Mouse (Mus musculus): ENCODE measurements around the gene Ctnna3. TPM values are rescaled to one million over a fixed set of nuclear protein-coding genes. Genes with fewer than 3 reads are reported as not detected.

Gene Ctnna3
- polyA plus RNA-seq, 1 experiment, result 0.17 TPM

DNA sequence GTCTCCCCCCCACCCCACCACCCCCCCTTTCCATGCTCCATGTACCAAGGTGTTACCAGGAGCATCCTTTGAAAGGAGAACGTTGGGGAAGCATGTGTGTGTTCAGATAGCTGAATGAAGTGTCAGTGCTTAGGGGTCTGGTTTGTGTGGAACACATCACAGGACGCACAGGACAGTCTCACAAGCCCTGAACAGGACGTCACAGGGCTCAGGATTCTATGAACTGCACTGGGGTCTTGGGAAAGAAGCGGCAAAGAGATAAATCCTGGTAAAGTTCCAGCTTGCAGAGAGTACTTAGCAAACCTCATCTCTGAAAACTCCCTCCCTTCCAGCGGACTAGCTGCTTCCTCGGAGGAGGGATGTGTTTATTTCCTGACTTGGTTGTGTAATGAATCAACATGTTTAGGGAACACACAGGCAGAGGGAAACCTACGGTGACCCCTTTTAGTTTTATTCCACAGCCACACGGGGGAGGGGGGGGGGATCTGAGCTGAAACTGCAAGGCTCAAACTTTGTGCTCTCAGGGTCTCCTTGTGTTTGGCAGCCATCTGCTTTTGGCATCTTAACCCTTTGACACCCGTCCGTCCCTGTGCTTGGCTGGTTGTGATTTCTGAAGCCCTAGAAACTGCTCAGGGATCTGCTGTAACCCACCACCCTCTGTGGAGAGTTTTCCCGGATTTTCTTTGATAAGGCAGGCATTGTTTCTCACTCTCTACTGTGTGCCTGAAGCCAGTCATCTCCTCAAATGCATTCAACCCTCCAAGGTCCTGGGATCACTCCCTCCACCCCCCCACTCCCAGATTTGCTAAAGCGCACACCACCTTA is 656.9 kb downstream of the Ctnna3 start:
- no peak overlapping the region for H3K4me2 ChIP-seq (ENCODE audit: low read depth)

DNA sequence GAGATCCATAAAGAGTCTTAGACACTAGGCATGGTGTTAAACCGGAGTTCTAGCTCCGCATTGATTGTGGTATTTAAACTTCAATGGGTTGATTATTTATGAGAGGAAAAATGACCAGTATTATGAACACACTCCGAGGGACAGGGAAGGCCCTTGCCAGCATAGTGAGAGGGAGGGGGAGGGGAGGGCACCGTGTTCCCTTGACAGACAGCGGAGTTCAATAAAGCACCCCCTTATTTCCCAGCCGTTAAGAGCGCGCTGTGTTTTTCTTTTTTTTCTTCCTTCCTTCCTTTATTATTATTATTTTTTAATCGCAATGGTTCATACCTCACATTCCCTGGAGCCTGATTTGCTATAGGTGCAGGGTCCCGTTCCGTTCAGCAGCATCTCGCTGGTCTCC is 657.6 kb downstream of the Ctnna3 start:
- TF ChIP-seq MAX (IDR thresholded peaks at IDR 0.05; ENCODE audit: low read depth) (no peak), POLR2A (IDR thresholded peaks at IDR 0.05; ENCODE audit: insufficient read length, low read depth) (no peak), MYOG (IDR thresholded peaks at IDR 0.05; ENCODE audit: control insufficient read depth in 1 of 3, insufficient read depth in 1 of 3, insufficient read length in 2 of 3, low read depth in 2 of 3) (no peak), SRF (IDR thresholded peaks at IDR 0.05; ENCODE audit: control insufficient read depth, insufficient read length, low read depth) (no peak), MYOD1 (IDR thresholded peaks at IDR 0.05; ENCODE audit: control insufficient read depth in 1 of 3, insufficient read length in 2 of 3, low read depth in 2 of 3) (no peak), REST (IDR thresholded peaks at IDR 0.05; ENCODE audit: insufficient read depth, insufficient read length) (no peak), E2F4 (IDR thresholded peaks at IDR 0.05; ENCODE audit: insufficient read depth) (no peak), USF1 (IDR thresholded peaks at IDR 0.05; ENCODE audit: low read depth) (no peak), TCF12 (IDR thresholded peaks at IDR 0.05; ENCODE audit: insufficient read depth, poor library complexity, severe bottlenecking) (no peak), TCF3 (IDR thresholded peaks at IDR 0.05; ENCODE audit: insufficient read length, low read depth) (no peak), POLR2AphosphoS2 (IDR thresholded peaks at IDR 0.05; ENCODE audit: insufficient read length, low read depth) (no peak), CEBPB (IDR thresholded peaks at IDR 0.05; ENCODE audit: insufficient read depth, poor library complexity, severe bottlenecking) (no peak)
- Histone ChIP-seq H3K27me3 (ENCODE audit: control insufficient read depth, insufficient read depth, insufficient read length) (no peaks in the 10 kb centered on the region), H3K4me3 (no peak overlapping the region)

More for the DNA sequence above, 656.9 kb downstream of the Ctnna3 start:
- H3ac ChIP-seq (ENCODE audit: control insufficient read depth, insufficient read length), result no peak overlapping the region
- H3K27me3 ChIP-seq (ENCODE audit: control insufficient read depth, insufficient read depth, insufficient read length), result no peaks in the 10 kb centered on the region
- H3K79me2 ChIP-seq (ENCODE audit: control insufficient read depth, insufficient read depth), result no peaks in the 10 kb centered on the region
- H3K36me3 ChIP-seq (ENCODE audit: control insufficient read depth, insufficient read depth), result no peaks in the 10 kb centered on the region
- no peak overlapping the region for H3K4me3 ChIP-seq
- TF ChIP-seq POLR2AphosphoS2 (IDR thresholded peaks at IDR 0.05; ENCODE audit: insufficient read length, low read depth), result no peak
- TF ChIP-seq USF1 (IDR thresholded peaks at IDR 0.05; ENCODE audit: low read depth), result no peak
- no peak for TF ChIP-seq MAX (IDR thresholded peaks at IDR 0.05; ENCODE audit: low read depth)
- no peak for TF ChIP-seq SRF (IDR thresholded peaks at IDR 0.05; ENCODE audit: control insufficient read depth, insufficient read length, low read depth)
- no peak for TF ChIP-seq TCF12 (IDR thresholded peaks at IDR 0.05; ENCODE audit: insufficient read depth, poor library complexity, severe bottlenecking)
- TF ChIP-seq TCF3 (IDR thresholded peaks at IDR 0.05; ENCODE audit: insufficient read length, low read depth), result no peak
- TF ChIP-seq MYOG (IDR thresholded peaks at IDR 0.05; ENCODE audit: control insufficient read depth in 1 of 3, insufficient read depth in 1 of 3, insufficient read length in 2 of 3, low read depth in 2 of 3), result no peak
- TF ChIP-seq MYOD1 (IDR thresholded peaks at IDR 0.05; ENCODE audit: control insufficient read depth in 1 of 3, insufficient read length in 2 of 3, low read depth in 2 of 3), result no peak
- TF ChIP-seq CEBPB (IDR thresholded peaks at IDR 0.05; ENCODE audit: insufficient read depth, poor library complexity, severe bottlenecking), result no peak
- TF ChIP-seq E2F4 (IDR thresholded peaks at IDR 0.05; ENCODE audit: insufficient read depth), result no peak
- TF ChIP-seq REST (IDR thresholded peaks at IDR 0.05; ENCODE audit: insufficient read depth, insufficient read length), result no peak
- TF ChIP-seq POLR2A (IDR thresholded peaks at IDR 0.05; ENCODE audit: insufficient read length, low read depth), result no peak

DNA sequence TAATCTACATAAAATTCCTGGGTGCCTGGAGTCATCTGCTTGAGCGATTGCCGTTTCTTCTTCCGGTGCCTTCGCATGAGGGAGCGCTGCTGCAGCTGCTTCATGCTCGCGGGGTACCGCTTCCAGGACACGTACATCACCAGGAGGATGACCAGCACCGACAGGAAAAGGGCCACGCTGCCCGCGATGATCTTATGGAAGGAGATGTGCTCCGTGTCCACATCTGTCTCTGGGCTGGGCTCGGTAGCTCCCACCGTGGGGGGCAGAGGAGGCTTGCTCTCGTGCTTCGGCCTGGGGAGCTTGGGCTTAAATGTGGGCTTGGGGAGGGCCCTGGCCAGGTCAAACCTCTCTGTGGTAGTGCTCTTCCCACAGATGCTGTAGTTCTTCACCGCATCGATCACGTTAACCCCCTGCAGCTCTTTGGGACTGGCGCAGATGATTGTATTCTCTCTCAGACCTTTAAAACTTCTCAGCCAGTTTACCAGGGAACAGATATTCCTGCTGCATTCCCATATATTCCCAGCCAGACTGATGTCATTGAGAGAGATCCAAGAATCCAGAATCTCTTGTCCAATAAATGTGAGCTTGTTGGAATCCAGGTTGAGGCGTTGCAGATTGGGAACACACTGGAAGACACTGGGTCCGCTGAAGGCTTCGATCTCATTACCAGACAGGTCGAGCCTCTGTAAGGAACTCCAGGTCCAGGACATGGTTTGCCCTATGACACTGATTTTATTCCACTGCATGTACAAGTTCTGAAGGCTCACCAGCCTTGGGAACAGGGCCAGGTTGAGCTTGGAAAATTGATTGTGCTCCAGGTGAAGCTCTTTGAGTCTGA is 658.3 kb downstream of the Ctnna3 start:
- Histone ChIP-seq H3K27me3 (ENCODE audit: control insufficient read depth, insufficient read depth, insufficient read length) (no peaks in the 10 kb centered on the region), H3K4me2 (ENCODE audit: low read depth) (no peak overlapping the region), H3K36me3 (ENCODE audit: control insufficient read depth, insufficient read depth) (no peaks in the 10 kb centered on the region), H3ac (ENCODE audit: control insufficient read depth, insufficient read length) (no peak overlapping the region), H3K79me2 (ENCODE audit: control insufficient read depth, insufficient read depth) (no peaks in the 10 kb centered on the region), H3K4me3 (no peak overlapping the region)
- TF ChIP-seq TCF12 (IDR thresholded peaks at IDR 0.05; ENCODE audit: insufficient read depth, poor library complexity, severe bottlenecking) (no peak), MYOD1 (IDR thresholded peaks at IDR 0.05; ENCODE audit: control insufficient read depth in 1 of 3, insufficient read length in 2 of 3, low read depth in 2 of 3) (no peak), CEBPB (IDR thresholded peaks at IDR 0.05; ENCODE audit: insufficient read depth, poor library complexity, severe bottlenecking) (no peak), MYOG (IDR thresholded peaks at IDR 0.05; ENCODE audit: control insufficient read depth in 1 of 3, insufficient read depth in 1 of 3, insufficient read length in 2 of 3, low read depth in 2 of 3) (no peak), POLR2A (IDR thresholded peaks at IDR 0.05; ENCODE audit: insufficient read length, low read depth) (no peak), POLR2AphosphoS2 (IDR thresholded peaks at IDR 0.05; ENCODE audit: insufficient read length, low read depth) (no peak), MAX (IDR thresholded peaks at IDR 0.05; ENCODE audit: low read depth) (no peak), USF1 (IDR thresholded peaks at IDR 0.05; ENCODE audit: low read depth) (no peak), REST (IDR thresholded peaks at IDR 0.05; ENCODE audit: insufficient read depth, insufficient read length) (no peak), SRF (IDR thresholded peaks at IDR 0.05; ENCODE audit: control insufficient read depth, insufficient read length, low read depth) (no peak), TCF3 (IDR thresholded peaks at IDR 0.05; ENCODE audit: insufficient read length, low read depth) (no peak), E2F4 (IDR thresholded peaks at IDR 0.05; ENCODE audit: insufficient read depth) (no peak)

More for the DNA sequence above, 657.6 kb downstream of the Ctnna3 start:
- Histone ChIP-seq H3ac (ENCODE audit: control insufficient read depth, insufficient read length) (no peak overlapping the region), H3K79me2 (ENCODE audit: control insufficient read depth, insufficient read depth) (no peaks in the 10 kb centered on the region), H3K4me2 (ENCODE audit: low read depth) (no peak overlapping the region), H3K36me3 (ENCODE audit: control insufficient read depth, insufficient read depth) (no peaks in the 10 kb centered on the region)

DNA sequence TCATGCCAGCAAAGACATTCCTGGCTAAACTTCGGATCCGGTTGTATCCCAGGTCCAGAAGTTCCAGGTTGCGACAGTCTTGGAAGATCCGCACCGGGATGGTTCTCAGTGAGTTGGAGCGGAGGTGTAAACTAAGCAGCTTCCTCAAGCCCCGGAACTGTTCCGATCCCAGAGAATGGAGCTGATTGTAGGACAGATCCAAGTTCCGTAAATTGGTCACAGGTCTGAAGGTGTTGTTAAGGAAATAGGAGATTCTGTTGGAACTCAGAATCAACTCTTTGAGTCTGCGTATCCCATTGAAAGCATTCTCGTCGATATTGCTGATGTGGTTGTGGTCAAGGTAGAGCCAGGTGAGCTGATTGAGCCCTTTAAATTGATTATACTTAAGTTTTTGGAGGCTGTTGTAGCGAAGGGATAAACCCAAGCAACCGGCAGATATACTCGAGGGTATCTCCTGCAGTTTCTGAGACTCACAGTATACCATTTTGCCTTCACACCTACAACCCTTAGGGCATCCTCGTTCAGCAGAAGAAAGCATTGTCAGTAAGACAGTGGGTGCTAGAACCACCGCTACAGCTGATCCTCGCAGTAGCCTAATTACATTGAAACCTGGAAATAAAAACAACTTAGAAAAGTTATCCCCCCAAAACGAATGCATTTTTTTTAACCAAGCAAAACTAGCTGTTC is 659.0 kb downstream of the Ctnna3 start:
- Histone ChIP-seq H3K27me3 (ENCODE audit: control insufficient read depth, insufficient read depth, insufficient read length) (no peaks in the 10 kb centered on the region), H3K79me2 (ENCODE audit: control insufficient read depth, insufficient read depth) (no peaks in the 10 kb centered on the region), H3K4me3 (no peak overlapping the region), H3ac (ENCODE audit: control insufficient read depth, insufficient read length) (no peak overlapping the region), H3K4me2 (ENCODE audit: low read depth) (no peak overlapping the region), H3K36me3 (ENCODE audit: control insufficient read depth, insufficient read depth) (no peaks in the 10 kb centered on the region)
- TF ChIP-seq USF1 (IDR thresholded peaks at IDR 0.05; ENCODE audit: low read depth) (no peak), TCF3 (IDR thresholded peaks at IDR 0.05; ENCODE audit: insufficient read length, low read depth) (no peak), MYOD1 (IDR thresholded peaks at IDR 0.05; ENCODE audit: control insufficient read depth in 1 of 3, insufficient read length in 2 of 3, low read depth in 2 of 3) (no peak), REST (IDR thresholded peaks at IDR 0.05; ENCODE audit: insufficient read depth, insufficient read length) (no peak), TCF12 (IDR thresholded peaks at IDR 0.05; ENCODE audit: insufficient read depth, poor library complexity, severe bottlenecking) (no peak), CEBPB (IDR thresholded peaks at IDR 0.05; ENCODE audit: insufficient read depth, poor library complexity, severe bottlenecking) (no peak), POLR2AphosphoS2 (IDR thresholded peaks at IDR 0.05; ENCODE audit: insufficient read length, low read depth) (no peak), POLR2A (IDR thresholded peaks at IDR 0.05; ENCODE audit: insufficient read length, low read depth) (no peak), MYOG (IDR thresholded peaks at IDR 0.05; ENCODE audit: control insufficient read depth in 1 of 3, insufficient read depth in 1 of 3, insufficient read length in 2 of 3, low read depth in 2 of 3) (no peak), E2F4 (IDR thresholded peaks at IDR 0.05; ENCODE audit: insufficient read depth) (no peak), SRF (IDR thresholded peaks at IDR 0.05; ENCODE audit: control insufficient read depth, insufficient read length, low read depth) (no peak), MAX (IDR thresholded peaks at IDR 0.05; ENCODE audit: low read depth) (no peak)

Data from myocyte (in vitro differentiated cells).